Mouse (Mus musculus) heart, adult 2 months (tissue): ENCODE data around the gene Ywhah.

Experiments
- EP300 ChIP-seq: fragments of 200-500 bp; IDR thresholded peaks from 2 replicates; pipeline ENCODE4 v1.6.1; 2011; ENCODE audit warnings: low read depth, low read length, control low read depth; ENCODE audit not compliant: insufficient read depth
- POLR2A ChIP-seq: fragments of 200-500 bp; IDR thresholded peaks from 2 replicates; pipeline ENCODE4 v1.6.1; 2011; ENCODE audit warnings: mild to moderate bottlenecking, low read depth, low read length, control low read depth; ENCODE audit not compliant: insufficient read depth

- TF ChIP-seq POLR2A (no peak), EP300 (no peak)
Observed at GRCm38 (mm10) chr5:33015579-33015978, 3.0 kb upstream of the Ywhah start.
